Mouse (Mus musculus) liver, embryonic 13.5 days (tissue): ENCODE data around the gene Tnfsfm13. TPM values are rescaled to one million over a fixed set of nuclear protein-coding genes. Genes with fewer than 3 reads are reported as not detected.
"Not testable (repeated sequence)": the region's sequence is repeated elsewhere in the genome, so short reads cannot be mapped to it uniquely, and the experiment has no call there.

Experiments
- ATAC-seq: fragments of 200-750 bp; cut with Nextera tagmentation; 2 replicates; pipeline ENCODE4 v1.8.0; 2017; ENCODE audit warnings: low read depth, mild to moderate bottlenecking, moderate number of reproducible peaks, moderate library complexity
- DNase-seq: peaks from one replicate; pipeline ENCODE4 v3.0.0; 2022
- H3K27ac ChIP-seq: fragments of 300-500 bp; sonication (generic); 2 replicates; pipeline ENCODE4 v1.5.1; 2015; ENCODE audit warnings: moderate library complexity, mild to moderate bottlenecking, inconsistent platforms
- H3K27me3 ChIP-seq: fragments of 300-500 bp; sonication (generic); 2 replicates; pipeline ENCODE4 v1.6.1; 2015; ENCODE audit warnings: mild to moderate bottlenecking, inconsistent platforms
- H3K36me3 ChIP-seq: fragments of 300-500 bp; sonication (generic); 2 replicates; pipeline ENCODE4 v1.6.1; 2015; ENCODE audit warnings: mild to moderate bottlenecking, inconsistent platforms
- H3K4me1 ChIP-seq: fragments of 300-500 bp; sonication (generic); replicated peaks from 2 replicates; pipeline ENCODE4 v1.6.1; 2015; ENCODE audit warnings: inconsistent platforms
- H3K4me2 ChIP-seq: fragments of 300-500 bp; sonication (generic); 2 replicates; pipeline ENCODE4 v1.6.1; 2015; ENCODE audit warnings: inconsistent platforms, mild to moderate bottlenecking, moderate library complexity
- H3K4me3 ChIP-seq: fragments of 300-500 bp; sonication (generic); replicated peaks from 2 replicates; pipeline ENCODE4 v1.5.1; 2015; ENCODE audit warnings: mild to moderate bottlenecking, inconsistent platforms
- H3K9ac ChIP-seq: fragments of 300-500 bp; sonication (generic); 2 replicates; pipeline ENCODE4 v1.6.1; 2015; ENCODE audit warnings: mild to moderate bottlenecking, inconsistent platforms
- H3K9me3 ChIP-seq: fragments of 300-500 bp; sonication (generic); replicated peaks from 2 replicates; pipeline ENCODE4 v1.6.1; 2016; ENCODE audit warnings: inconsistent platforms
- WGBS: fragments of 180-500 bp; shearing (Covaris S2); methylation state at CpG from one replicate; pipeline ENCODE4 v1.1.7; 2015; ENCODE audit not compliant: insufficient replicate concordance; 5-methylcytosine and 5-hydroxymethylcytosine counted together
- polyA plus RNA-seq: library from polyadenylated mRNA; unstranded; fragments of >200 nt; fragmentation: Nextera tagmentation; extraction: Ambion mirVana; gene quantifications from 2 replicates; pipeline ENCODE4 v1.2.1, GENCODE M21; 2015

Gene Tnfsfm13
- polyA plus RNA-seq, 1 experiment from 2014 or later = 1.4 TPM

DNA sequence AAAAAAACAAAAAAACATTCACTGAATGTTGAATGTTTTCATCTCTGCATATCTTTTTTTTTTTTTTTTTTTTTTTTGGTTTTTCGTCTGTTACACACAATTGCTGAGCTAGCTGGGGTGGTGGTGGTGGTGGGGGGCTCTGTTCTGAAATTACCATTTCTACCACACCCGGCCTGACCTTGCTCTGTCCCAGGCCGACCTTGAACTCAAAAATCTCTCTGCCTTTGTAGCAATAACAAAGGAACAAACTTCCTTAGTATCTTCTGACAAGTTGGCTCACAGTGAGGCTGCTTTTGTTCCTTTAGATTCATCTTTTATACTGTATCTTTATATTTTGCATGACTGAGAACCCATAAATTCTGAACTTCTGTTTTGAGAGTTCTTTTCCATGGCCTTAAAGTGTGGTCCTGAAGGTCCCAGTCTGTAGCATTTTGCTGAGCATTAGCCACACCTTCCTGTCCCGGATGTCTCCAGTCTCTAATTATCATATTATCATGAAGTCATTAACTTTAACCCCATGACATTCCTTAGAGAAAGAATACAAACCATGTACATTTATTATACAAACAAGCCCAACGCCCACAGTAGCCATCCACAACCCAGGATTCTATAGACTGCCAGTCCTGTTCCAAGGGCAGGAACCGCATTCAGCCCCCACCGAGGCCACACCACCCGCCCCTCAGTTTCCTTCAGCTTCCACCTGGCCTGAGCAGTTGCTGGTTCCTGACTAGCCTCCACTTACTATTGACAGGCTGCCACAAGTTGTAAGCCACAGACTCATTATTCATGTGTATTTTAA, 8.1 kb upstream of the Tnfsfm13 start:
- Histone ChIP-seq H3K4me1 (peaks cover 35% of the 10 kb centered on the region), H3K4me2 (no peak overlapping the region), H3K9me3 (no peaks in the 10 kb centered on the region), H3K27me3 (no peaks in the 10 kb centered on the region), H3K4me3 (no peak overlapping the region), H3K27ac (no peak overlapping the region), H3K9ac (no peak overlapping the region), H3K36me3 (no peaks in the 10 kb centered on the region)
- DNase-seq = no peak
- ATAC-seq = no peak
- 54% methylated on average over 8 of the region's 8 CpGs for WGBS

DNA sequence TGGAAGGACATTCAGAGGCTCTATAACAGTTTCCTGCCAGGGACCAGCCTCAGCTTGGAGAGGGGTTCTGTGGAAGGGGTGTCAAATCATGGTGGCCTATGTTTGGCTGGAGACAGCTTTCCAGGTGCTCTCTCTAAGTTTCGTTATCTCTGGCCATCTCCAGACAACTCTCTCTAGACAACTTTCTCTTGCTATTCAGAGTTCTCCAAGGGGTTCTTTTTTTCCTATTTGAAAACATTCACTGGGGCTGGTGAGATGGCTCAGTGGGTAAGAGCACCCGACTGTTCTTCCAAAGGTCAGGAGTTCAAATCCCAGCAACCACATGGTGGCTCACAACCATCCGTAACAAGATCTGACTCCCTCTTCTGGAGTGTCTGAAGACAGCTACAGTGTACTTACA, 7.5 kb upstream of the Tnfsfm13 start:
- H3K27me3 ChIP-seq, DNase-seq, H3K9me3 ChIP-seq, H3K27ac ChIP-seq, H3K36me3 ChIP-seq, H3K9ac ChIP-seq, ATAC-seq, H3K4me2 ChIP-seq, H3K4me3 ChIP-seq: not testable (repeated sequence)
- WGBS = 76% methylated on average over 2 of the region's 3 CpGs
- H3K4me1 ChIP-seq = peaks cover 32% of the 10 kb centered on the region

DNA sequence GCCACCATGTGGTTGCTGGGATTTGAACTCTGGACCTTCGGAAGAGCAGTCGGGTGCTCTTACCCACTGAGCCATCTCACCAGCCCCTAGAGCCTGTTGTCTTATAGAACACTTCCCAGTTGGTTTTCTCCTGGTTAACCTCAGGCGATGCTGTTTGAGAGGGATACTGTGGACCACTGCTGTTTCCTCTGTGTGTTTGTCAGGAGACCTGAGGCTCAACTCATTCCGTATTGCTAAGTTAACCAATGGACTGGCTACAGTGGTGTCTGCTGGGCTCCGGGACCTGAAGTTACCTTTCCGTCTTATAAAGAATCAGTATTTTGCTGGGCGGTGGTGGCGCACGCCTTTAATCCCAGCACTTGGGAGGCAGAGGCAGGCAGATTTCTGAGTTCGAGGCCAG, 7.0 kb upstream of the Tnfsfm13 start:
- not testable (repeated sequence) for ATAC-seq, H3K9me3 ChIP-seq, DNase-seq, H3K36me3 ChIP-seq, H3K27ac ChIP-seq, H3K9ac ChIP-seq, H3K27me3 ChIP-seq, H3K4me2 ChIP-seq, H3K4me3 ChIP-seq
- peaks cover 32% of the 10 kb centered on the region for H3K4me1 ChIP-seq
- WGBS = 84% methylated on average over 10 of the region's 10 CpGs

DNA sequence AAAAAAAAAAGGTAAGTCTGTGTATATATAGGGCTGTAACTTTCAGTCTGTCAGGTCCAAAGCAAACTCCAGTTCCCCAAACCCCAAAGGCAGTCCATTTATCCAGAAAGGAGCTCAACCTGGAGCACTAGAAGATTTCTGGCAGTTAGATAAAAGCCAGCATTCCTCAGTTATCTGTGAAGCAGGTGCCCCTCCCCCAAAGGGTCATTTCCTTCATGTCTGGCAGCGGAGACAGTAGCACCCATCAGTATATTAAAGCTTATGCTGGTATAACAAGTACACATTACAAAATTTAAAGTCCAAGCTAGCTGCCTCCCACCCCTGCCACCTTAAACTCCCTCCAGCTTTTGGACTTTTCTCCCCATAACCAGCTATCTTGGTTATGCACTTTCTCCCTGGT, 3.7 kb upstream of the Tnfsfm13 start:
- H3K36me3 ChIP-seq = no peaks in the 10 kb centered on the region
- ATAC-seq (no peak), DNase-seq (no peak)
- peaks cover 9% of the 10 kb centered on the region for H3K27me3 ChIP-seq
- H3K4me3 ChIP-seq = no peak overlapping the region
- peaks cover 34% of the 10 kb centered on the region for H3K4me1 ChIP-seq
- H3K27ac ChIP-seq = peak overlapping the region; percentile 3; the same call in 1 of the 2 replicates
- H3K4me2 ChIP-seq = no peak overlapping the region
- 21% methylated on average over 1 of the region's 1 CpGs for WGBS
- no peak overlapping the region for H3K9ac ChIP-seq
- no peaks in the 10 kb centered on the region for H3K9me3 ChIP-seq

DNA sequence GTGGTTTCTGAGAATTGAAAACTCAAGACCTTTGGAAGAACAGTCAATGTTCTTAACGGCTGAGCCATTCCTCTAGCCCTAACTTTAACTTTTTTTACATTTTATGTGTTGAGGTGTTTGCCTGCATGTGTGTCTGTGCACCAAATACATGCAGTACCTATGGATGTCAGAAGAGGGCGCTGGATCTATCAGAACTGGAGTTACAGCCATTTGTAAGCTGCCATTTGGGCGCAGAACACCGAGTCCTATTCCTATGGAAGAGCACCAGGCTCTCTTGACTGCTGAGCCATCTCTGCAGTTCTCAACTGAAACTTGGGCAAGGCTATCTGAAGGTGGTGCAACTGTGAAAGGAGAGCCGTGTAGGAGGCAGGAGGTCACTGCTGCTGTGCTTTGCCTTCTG, 2.7 kb upstream of the Tnfsfm13 start:
- Histone ChIP-seq H3K9ac (no peak overlapping the region), H3K36me3 (no peaks in the 10 kb centered on the region)

DNA sequence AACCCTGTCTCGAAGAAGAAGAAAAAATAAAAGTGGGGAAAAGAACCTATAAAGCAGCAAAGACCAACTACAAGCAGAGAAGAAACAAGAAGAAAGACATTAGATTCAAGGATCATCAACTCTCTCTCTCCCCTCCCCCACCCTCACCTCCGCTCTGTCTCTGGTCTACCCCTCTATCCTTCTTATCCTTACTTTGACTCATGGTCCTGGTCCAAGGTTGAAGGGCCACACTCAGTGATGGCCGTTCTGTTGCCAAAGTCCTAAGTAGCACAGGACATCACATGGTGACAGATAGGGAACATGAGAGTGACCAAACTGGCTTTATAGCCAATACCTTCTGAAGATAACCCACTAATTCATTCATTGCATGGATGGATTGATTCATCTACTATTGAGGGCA, 1.5 kb upstream of the Tnfsfm13 start:
- ATAC-seq (no peak), DNase-seq (no peak)
- no peaks in the 10 kb centered on the region for H3K36me3 ChIP-seq
- H3K27me3 ChIP-seq = peaks cover 13% of the 10 kb centered on the region
- no peak overlapping the region for H3K4me3 ChIP-seq
- no peak overlapping the region for H3K4me2 ChIP-seq
- no peak overlapping the region for H3K9ac ChIP-seq
- peaks cover 42% of the 10 kb centered on the region for H3K4me1 ChIP-seq
- no peak overlapping the region for H3K27ac ChIP-seq
- WGBS = 70% methylated on average over 3 of the region's 3 CpGs
- H3K9me3 ChIP-seq = no peaks in the 10 kb centered on the region

More for the DNA sequence above, 2.7 kb upstream of the Tnfsfm13 start:
- DNase-seq = no peak
- H3K9me3 ChIP-seq = no peaks in the 10 kb centered on the region
- ATAC-seq = no peak
- peaks cover 30% of the 10 kb centered on the region for H3K4me1 ChIP-seq
- no peak overlapping the region for H3K4me2 ChIP-seq
- H3K27ac ChIP-seq = no peak overlapping the region
- 59% methylated on average over 5 of the region's 5 CpGs for WGBS
- no peak overlapping the region for H3K4me3 ChIP-seq
- H3K27me3 ChIP-seq = peaks cover 9% of the 10 kb centered on the region

DNA sequence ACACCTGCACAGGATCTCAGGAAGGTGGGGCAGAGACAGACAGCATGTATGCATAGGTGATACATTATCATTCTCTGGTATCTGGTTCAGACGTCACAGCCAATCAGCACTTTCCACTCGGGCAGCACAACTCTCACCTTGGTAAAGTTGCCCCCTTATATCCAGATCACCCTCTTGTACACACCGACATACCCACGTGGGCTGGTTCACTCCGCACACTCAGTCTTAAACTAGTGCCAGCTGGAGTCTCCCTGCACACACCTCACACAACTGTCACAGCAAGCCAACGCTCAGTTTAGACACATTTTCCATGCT, 895 bp downstream of the Tnfsfm13 start:
- ATAC-seq (no peak), DNase-seq (no peak)
- Histone ChIP-seq H3K9me3 (no peaks in the 10 kb centered on the region), H3K27me3 (peaks cover 13% of the 10 kb centered on the region), H3K4me1 (peaks cover 44% of the 10 kb centered on the region), H3K36me3 (no peaks in the 10 kb centered on the region), H3K4me2 (peak overlapping the region; percentile 71), H3K27ac (peak overlapping the region; percentile 59; the same call in 1 of the 2 replicates), H3K4me3 (peak overlapping the region; percentile 58), H3K9ac (peak overlapping the region; percentile 65)
- 51% methylated on average over 6 of the region's 6 CpGs for WGBS

DNA sequence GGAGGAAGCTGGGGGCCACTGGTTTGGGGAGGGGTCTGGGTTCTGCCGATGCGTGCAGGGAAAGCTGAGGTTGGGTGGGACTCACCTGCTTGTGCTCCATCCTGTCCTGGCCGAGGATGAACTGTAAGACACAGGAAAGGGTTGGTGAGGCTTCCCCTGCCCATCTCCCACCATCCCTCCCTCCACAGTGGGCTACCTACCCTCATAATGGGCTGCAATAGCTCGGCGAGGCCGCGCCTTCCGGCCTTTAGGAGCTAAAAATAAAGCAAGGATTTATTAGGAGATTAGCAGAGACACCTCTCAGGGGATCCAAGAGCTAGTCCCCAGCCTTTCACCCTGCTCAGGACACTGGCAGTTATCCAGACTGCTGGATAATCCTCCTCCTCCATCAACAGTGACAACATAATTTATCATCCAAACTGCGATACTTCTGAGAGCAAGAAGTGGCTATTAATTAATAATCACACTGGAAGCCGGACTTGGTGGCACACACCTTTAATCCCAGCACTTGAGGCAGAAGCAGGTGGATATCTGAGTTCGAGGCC, 2.4 kb downstream of the Tnfsfm13 start:
- 51% methylated on average over 11 of the region's 11 CpGs for whole genome bisulfite sequencing
- Histone ChIP-seq H3K4me2 (no peak overlapping the region), H3K4me3 (no peak overlapping the region), H3K4me1 (peaks cover 40% of the 10 kb centered on the region), H3K36me3 (no peaks in the 10 kb centered on the region), H3K9ac (no peak overlapping the region), H3K27ac (peak overlapping the region; percentile 13; the same call in 1 of the 2 replicates), H3K9me3 (no peaks in the 10 kb centered on the region), H3K27me3 (peaks cover 13% of the 10 kb centered on the region)
- ATAC-seq (no peak), DNase-seq (no peak)

DNA sequence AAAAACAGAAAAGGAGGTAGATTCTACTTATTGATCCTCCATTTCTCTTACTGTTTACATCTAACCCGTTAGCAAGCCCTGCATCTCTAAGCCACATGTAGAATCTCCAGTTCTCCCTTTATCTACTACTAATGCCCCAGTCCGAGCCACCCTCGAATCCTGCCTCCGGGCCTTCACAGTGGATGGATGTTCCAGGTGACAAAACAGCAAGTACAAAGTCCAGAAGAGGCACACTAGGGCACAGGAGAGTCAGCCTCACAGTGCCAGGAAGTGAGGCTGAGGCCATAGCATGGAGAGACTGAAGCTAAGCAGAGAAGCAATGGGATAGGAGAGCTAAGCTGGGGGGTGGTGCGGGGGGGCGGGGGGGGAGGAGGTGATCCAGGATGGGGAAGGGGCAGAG, 3.0 kb downstream of the Tnfsfm13 start:
- no peaks in the 10 kb centered on the region for H3K9me3 ChIP-seq
- no peak overlapping the region for H3K27ac ChIP-seq
- no peak overlapping the region for H3K9ac ChIP-seq
- H3K36me3 ChIP-seq = no peaks in the 10 kb centered on the region
- no peak overlapping the region for H3K4me3 ChIP-seq
- no peak for ATAC-seq
- no peak for DNase-seq
- peaks cover 13% of the 10 kb centered on the region for H3K27me3 ChIP-seq
- 74% methylated on average over 6 of the region's 6 CpGs for WGBS
- H3K4me1 ChIP-seq = peaks cover 40% of the 10 kb centered on the region
- H3K4me2 ChIP-seq = no peak overlapping the region

DNA sequence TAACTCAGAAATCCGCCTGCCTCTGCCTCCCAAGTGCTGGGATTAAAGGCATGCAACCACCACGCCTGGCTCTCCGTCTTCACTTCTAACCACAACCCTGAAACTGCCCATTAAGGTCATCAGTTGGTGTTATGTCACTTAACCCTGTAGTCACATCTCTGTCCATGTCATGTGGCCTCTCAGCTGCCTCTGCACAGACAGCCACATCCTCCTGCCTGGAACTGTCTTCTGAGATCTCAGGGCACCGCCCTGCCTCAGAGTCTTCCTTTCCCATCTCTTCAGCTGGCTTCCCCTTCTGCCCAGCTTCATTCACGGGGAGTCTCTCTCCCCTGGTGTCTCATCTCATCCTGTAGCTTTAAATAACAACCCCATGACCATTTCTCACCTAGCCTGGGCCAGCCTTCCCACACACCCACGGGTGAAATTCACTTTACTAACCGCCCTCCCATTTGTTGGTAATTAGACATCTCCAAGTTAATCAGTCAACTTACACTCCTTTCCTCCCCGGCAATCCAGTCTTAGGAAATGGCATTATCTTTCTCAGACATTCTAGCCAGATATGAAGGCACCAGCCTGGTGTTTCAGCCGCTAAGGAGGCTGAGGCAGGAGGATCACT, 3.6 kb downstream of the Tnfsfm13 start:
- no peaks in the 10 kb centered on the region for H3K9me3 ChIP-seq
- no peak for ATAC-seq
- WGBS = 29% methylated on average over 9 of the region's 9 CpGs

DNA sequence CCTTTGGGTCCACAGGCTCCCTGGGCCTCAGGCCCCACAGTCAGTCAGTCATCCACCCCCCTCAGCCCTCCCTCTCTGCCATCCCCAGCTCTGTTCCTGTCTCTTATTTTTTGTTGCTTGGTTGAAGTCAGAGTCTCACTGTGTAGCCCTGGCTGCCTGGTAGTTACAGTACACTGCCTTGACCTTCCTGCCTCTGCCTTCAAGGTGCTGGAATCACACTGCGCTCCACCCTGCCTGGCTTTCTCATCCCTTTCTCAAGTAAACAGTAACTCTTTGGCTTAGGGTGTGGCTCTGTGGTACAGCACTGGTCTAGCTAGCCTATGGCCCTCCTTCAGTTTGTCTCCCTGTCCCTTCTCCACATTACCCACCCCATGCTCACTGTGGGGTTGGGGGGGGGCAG, 6.0 kb downstream of the Tnfsfm13 start:
- 97% methylated on average over 1 of the region's 1 CpGs for WGBS
- no peak overlapping the region for H3K9ac ChIP-seq
- ATAC-seq = no peak

More for the DNA sequence above, 3.6 kb downstream of the Tnfsfm13 start:
- Histone ChIP-seq H3K27ac (no peak overlapping the region), H3K27me3 (peaks cover 13% of the 10 kb centered on the region), H3K9ac (0 out of 2 replicates have a peak overlapping the region, but pooled peaks have one; percentile 18), H3K36me3 (no peaks in the 10 kb centered on the region), H3K4me2 (no peak overlapping the region), H3K4me1 (peaks cover 40% of the 10 kb centered on the region), H3K4me3 (no peak overlapping the region)
- no peak for DNase-seq

More for the DNA sequence above, 6.0 kb downstream of the Tnfsfm13 start:
- peaks cover 4% of the 10 kb centered on the region; the same call in 1 of the 2 replicates for H3K27me3 ChIP-seq
- H3K27ac ChIP-seq = no peak overlapping the region
- H3K4me2 ChIP-seq = no peak overlapping the region
- H3K4me1 ChIP-seq = peaks cover 41% of the 10 kb centered on the region
- no peaks in the 10 kb centered on the region for H3K36me3 ChIP-seq
- H3K9me3 ChIP-seq = no peaks in the 10 kb centered on the region
- no peak for DNase-seq
- no peak overlapping the region for H3K4me3 ChIP-seq
